Mouse (Mus musculus): ENCODE results near the gene 1810055G02Rik. TPM values are rescaled to one million over a fixed set of nuclear protein-coding genes. Genes with fewer than 3 reads are reported as not detected.

Gene 1810055G02Rik
- polyA plus RNA-seq, 1 experiment from 2014 or later: 238 TPM

GRCm38 (mm10) chr19:3668551-3668950, 39.5 kb upstream of the 1810055G02Rik start:
- no peak for TF ChIP-seq CTCF (IDR thresholded peaks at IDR 0.05; ENCODE audit: low read depth)
- Histone ChIP-seq H3K4me2 (replicated peaks; ENCODE audit: low read depth) (peak overlapping the region; percentile 37; the same call in 1 of the 2 replicates), H3K4me1 (replicated peaks; ENCODE audit: control insufficient read depth, insufficient read depth, low read length) (no peaks in the 10 kb centered on the region; the same call in 1 of the 2 replicates), H3K27ac (ENCODE audit: low read depth, low read length) (0 out of 2 replicates have a peak overlapping the region, but pooled peaks have one; percentile 3), H3K36me3 (ENCODE audit: control insufficient read depth, insufficient read depth) (no peaks in the 10 kb centered on the region; the same call in 1 of the 2 replicates), H3K27me3 (replicated peaks; ENCODE audit: control insufficient read depth, insufficient read depth, low read length) (no peaks in the 10 kb centered on the region), H3K4me3 (ENCODE audit: low read depth, low read length) (no peak overlapping the region), H3K9ac (ENCODE audit: low read depth, low read length) (no peak overlapping the region), H3K9me3 (ENCODE audit: control insufficient read depth) (0 out of 2 replicates have a peak, but pooled peaks cover 3% of the 10 kb centered on the region)
- ATAC-seq: no peak
- 66% methylated on average over 10 of the region's 10 CpGs for WGBS

GRCm38 (mm10) chr19:3669100-3669499, 39.0 kb upstream of the 1810055G02Rik start:
- H3K36me3 ChIP-seq (ENCODE audit: control insufficient read depth, insufficient read depth): no peaks in the 10 kb centered on the region; the same call in 1 of the 2 replicates
- ATAC-seq: peak; percentile 83
- H3K4me3 ChIP-seq (ENCODE audit: low read depth, low read length): no peak overlapping the region
- no peaks in the 10 kb centered on the region; the same call in 1 of the 2 replicates for H3K4me1 ChIP-seq (replicated peaks; ENCODE audit: control insufficient read depth, insufficient read depth, low read length)
- whole genome bisulfite sequencing: 24% methylated on average over 13 of the region's 13 CpGs
- peak; percentile 38 for TF ChIP-seq CTCF (IDR thresholded peaks at IDR 0.05; ENCODE audit: low read depth)
- H3K9me3 ChIP-seq (ENCODE audit: control insufficient read depth): 0 out of 2 replicates have a peak, but pooled peaks cover 3% of the 10 kb centered on the region
- H3K4me2 ChIP-seq (replicated peaks; ENCODE audit: low read depth): peak overlapping the region; percentile 37
- no peak overlapping the region for H3K9ac ChIP-seq (ENCODE audit: low read depth, low read length)
- no peaks in the 10 kb centered on the region for H3K27me3 ChIP-seq (replicated peaks; ENCODE audit: control insufficient read depth, insufficient read depth, low read length)
- peak overlapping the region; percentile 31; the same call in 1 of the 2 replicates for H3K27ac ChIP-seq (ENCODE audit: low read depth, low read length)

GRCm38 (mm10) chr19:3673149-3673548, 34.9 kb upstream of the 1810055G02Rik start:
- Histone ChIP-seq H3K27ac (ENCODE audit: low read depth, low read length) (no peak overlapping the region), H3K4me1 (replicated peaks; ENCODE audit: control insufficient read depth, insufficient read depth, low read length) (no peaks in the 10 kb centered on the region; the same call in 1 of the 2 replicates), H3K27me3 (replicated peaks; ENCODE audit: control insufficient read depth, insufficient read depth, low read length) (no peaks in the 10 kb centered on the region), H3K9me3 (ENCODE audit: control insufficient read depth) (0 out of 2 replicates have a peak, but pooled peaks cover 3% of the 10 kb centered on the region), H3K9ac (ENCODE audit: low read depth, low read length) (no peak overlapping the region), H3K4me2 (replicated peaks; ENCODE audit: low read depth) (no peak overlapping the region), H3K4me3 (ENCODE audit: low read depth, low read length) (no peak overlapping the region), H3K36me3 (ENCODE audit: control insufficient read depth, insufficient read depth) (no peaks in the 10 kb centered on the region; the same call in 1 of the 2 replicates)
- TF ChIP-seq CTCF (IDR thresholded peaks at IDR 0.05; ENCODE audit: low read depth): peak; percentile 59
- WGBS: 84% methylated on average over 2 of the region's 2 CpGs
- no peak for ATAC-seq

- H3K4me3 ChIP-seq (ENCODE audit: low read depth, low read length): no peak overlapping the region
- H3K9me3 ChIP-seq (ENCODE audit: control insufficient read depth): 0 out of 2 replicates have a peak, but pooled peaks cover 3% of the 10 kb centered on the region
- 40% methylated on average over 8 of the region's 8 CpGs for WGBS
- H3K36me3 ChIP-seq (ENCODE audit: control insufficient read depth, insufficient read depth): no peaks in the 10 kb centered on the region; the same call in 1 of the 2 replicates
- ATAC-seq: peak; percentile 59
- no peak overlapping the region for H3K4me2 ChIP-seq (replicated peaks; ENCODE audit: low read depth)
- no peaks in the 10 kb centered on the region for H3K27me3 ChIP-seq (replicated peaks; ENCODE audit: control insufficient read depth, insufficient read depth, low read length)
- TF ChIP-seq CTCF (IDR thresholded peaks at IDR 0.05; ENCODE audit: low read depth): no peak
- peak overlapping the region; percentile 57; the same call in 1 of the 2 replicates for H3K27ac ChIP-seq (ENCODE audit: low read depth, low read length)
- H3K9ac ChIP-seq (ENCODE audit: low read depth, low read length): no peak overlapping the region
- H3K4me1 ChIP-seq (replicated peaks; ENCODE audit: control insufficient read depth, insufficient read depth, low read length): no peaks in the 10 kb centered on the region; the same call in 1 of the 2 replicates
These were observed 33.8 kb upstream of the 1810055G02Rik start for GRCm38 (mm10) chr19:3674122-3674855.

- Histone ChIP-seq H3K9me3 (ENCODE audit: control insufficient read depth) (no peaks in the 10 kb centered on the region), H3K4me1 (replicated peaks; ENCODE audit: control insufficient read depth, insufficient read depth, low read length) (peaks cover 12% of the 10 kb centered on the region), H3K36me3 (ENCODE audit: control insufficient read depth, insufficient read depth) (no peaks in the 10 kb centered on the region), H3K4me3 (ENCODE audit: low read depth, low read length) (no peak overlapping the region), H3K4me2 (replicated peaks; ENCODE audit: low read depth) (no peak overlapping the region; the same call in 1 of the 2 replicates), H3K27ac (ENCODE audit: low read depth, low read length) (0 out of 2 replicates have a peak overlapping the region, but pooled peaks have one; percentile 46), H3K27me3 (replicated peaks; ENCODE audit: control insufficient read depth, insufficient read depth, low read length) (no peaks in the 10 kb centered on the region), H3K9ac (ENCODE audit: low read depth, low read length) (no peak overlapping the region)
- TF ChIP-seq CTCF (IDR thresholded peaks at IDR 0.05; ENCODE audit: low read depth): no peak
- ATAC-seq: no peak
- WGBS: 56% methylated on average over 7 of the region's 7 CpGs
These were observed 27.4 kb upstream of the 1810055G02Rik start for GRCm38 (mm10) chr19:3680732-3681131.

- H3K27me3 ChIP-seq (replicated peaks; ENCODE audit: control insufficient read depth, insufficient read depth, low read length): no peaks in the 10 kb centered on the region
- peaks cover 12% of the 10 kb centered on the region for H3K4me1 ChIP-seq (replicated peaks; ENCODE audit: control insufficient read depth, insufficient read depth, low read length)
- WGBS: 21% methylated on average over 13 of the region's 13 CpGs
- H3K4me3 ChIP-seq (ENCODE audit: low read depth, low read length): no peak overlapping the region
- H3K27ac ChIP-seq (ENCODE audit: low read depth, low read length): peak overlapping the region; percentile 46; the same call in 1 of the 2 replicates
- TF ChIP-seq CTCF (IDR thresholded peaks at IDR 0.05; ENCODE audit: low read depth): no peak
- no peaks in the 10 kb centered on the region for H3K9me3 ChIP-seq (ENCODE audit: control insufficient read depth)
- H3K36me3 ChIP-seq (ENCODE audit: control insufficient read depth, insufficient read depth): no peaks in the 10 kb centered on the region
- peak overlapping the region; percentile 33 for H3K4me2 ChIP-seq (replicated peaks; ENCODE audit: low read depth)
- no peak overlapping the region for H3K9ac ChIP-seq (ENCODE audit: low read depth, low read length)
- no peak for ATAC-seq
These were observed 26.7 kb upstream of the 1810055G02Rik start for GRCm38 (mm10) chr19:3681310-3681934.
